Mouse (Mus musculus): ENCODE measurements at regions not wholly inside any gene's neighbourhood (a gene's known extent, or its start where the extent isn't known, plus 50 kb on each side); places are given as distances from the start of the nearest gene placed in this dataset.

DNA sequence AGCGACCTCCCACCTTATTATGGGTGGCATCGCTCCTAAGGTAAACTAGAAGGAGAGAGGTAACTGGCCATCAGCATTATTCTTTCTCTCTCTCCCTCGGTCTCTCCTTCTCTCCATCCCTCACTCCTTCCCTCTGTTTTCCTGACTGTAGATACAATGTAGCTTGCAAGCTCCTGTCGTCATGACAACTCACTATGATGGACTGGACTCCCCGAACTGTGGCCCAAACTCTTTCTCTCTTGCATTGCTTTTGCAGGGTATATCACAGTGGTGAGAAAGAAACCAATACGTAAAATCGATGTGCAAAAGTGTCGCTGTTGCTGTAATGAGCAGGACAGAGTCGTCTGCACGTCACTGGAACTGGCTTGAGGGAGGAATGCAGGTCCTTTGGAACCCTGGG, 177.5 kb upstream of the Plcz1 start:
- no peak for TF ChIP-seq CTCF (IDR thresholded peaks at IDR 0.05)
- no peak for TF ChIP-seq EP300 (IDR thresholded peaks at IDR 0.05; ENCODE audit: insufficient read depth, low read depth, low read length)

Data from heart, adult 2 months (tissue).